Mouse (Mus musculus): ENCODE data around the gene Mmp24. TPM values are rescaled to one million over a fixed set of nuclear protein-coding genes. Genes with fewer than 3 reads are reported as not detected.
A peak's percentile ranks its signal among the peaks of the same experiment; 100 is the strongest.

Mmp24 gene
- total and polyA plus RNA-seq, 2 experiments from 2014 or later = 0.04 to 0.38 TPM

- WGBS = 90% methylated on average over 8 of the region's 8 CpGs
- DNase-seq (ENCODE audit: low spot score) (no peak), ATAC-seq (ENCODE audit: insufficient read depth, low read depth) (no peak)
- no peak overlapping the region for H3K4me3 ChIP-seq (ENCODE audit: low read depth, low read length)
- H3K36me3 ChIP-seq (replicated peaks; ENCODE audit: control insufficient read depth, insufficient read depth, low read length) = peaks cover 42% of the 10 kb centered on the region
- TF ChIP-seq CTCF (IDR thresholded peaks at IDR 0.05; ENCODE audit: low read depth) (no peak), EP300 (IDR thresholded peaks at IDR 0.05; ENCODE audit: low read depth) (no peak)
- no peak overlapping the region for H3K27ac ChIP-seq (ENCODE audit: low read depth)
- H3K4me2 ChIP-seq (ENCODE audit: low read depth, low read length) = no peak overlapping the region
- peaks cover 17% of the 10 kb centered on the region for H3K4me1 ChIP-seq (ENCODE audit: control insufficient read depth, insufficient read depth)
- no peaks in the 10 kb centered on the region for H3K9me3 ChIP-seq (replicated peaks; ENCODE audit: control insufficient read depth, low read length)
- no peaks in the 10 kb centered on the region for H3K27me3 ChIP-seq (ENCODE audit: control insufficient read depth, insufficient read depth, low read length)
- H3K9ac ChIP-seq (replicated peaks; ENCODE audit: low read depth, low read length) = no peak overlapping the region
These were observed 48.6 kb downstream of the Mmp24 start for GRCm38 (mm10) chr2:155823722-155824121.

- H3K4me3 ChIP-seq (ENCODE audit: low read depth, low read length) = peak overlapping the region; percentile 75
- no peaks in the 10 kb centered on the region for H3K27me3 ChIP-seq (ENCODE audit: control insufficient read depth, insufficient read depth, low read length)
- peak overlapping the region; percentile 70 for H3K9ac ChIP-seq (replicated peaks; ENCODE audit: low read depth, low read length)
- H3K27ac ChIP-seq (ENCODE audit: low read depth) = peak overlapping the region; percentile 85
- H3K4me2 ChIP-seq (ENCODE audit: low read depth, low read length) = peak overlapping the region; percentile 91
- DNase-seq (ENCODE audit: low spot score) (no peak), ATAC-seq (ENCODE audit: insufficient read depth, low read depth) (peak; percentile 17)
- peaks cover 29% of the 10 kb centered on the region for H3K36me3 ChIP-seq (replicated peaks; ENCODE audit: control insufficient read depth, insufficient read depth, low read length)
- H3K9me3 ChIP-seq (replicated peaks; ENCODE audit: control insufficient read depth, low read length) = no peaks in the 10 kb centered on the region
- H3K4me1 ChIP-seq (ENCODE audit: control insufficient read depth, insufficient read depth) = peaks cover 12% of the 10 kb centered on the region; the same call in 1 of the 2 replicates
- no peak for TF ChIP-seq CTCF (IDR thresholded peaks at IDR 0.05; ENCODE audit: low read depth)
- no peak for TF ChIP-seq EP300 (IDR thresholded peaks at IDR 0.05; ENCODE audit: low read depth)
- 1% methylated on average over 50 of the region's 52 CpGs for WGBS
These were observed 50.9 kb downstream of the Mmp24 start for GRCm38 (mm10) chr2:155825904-155826629.

- peak within 1 kb of the TSS; percentile 85 for H3K27ac ChIP-seq (ENCODE audit: low read depth)
- H3K4me3 ChIP-seq (ENCODE audit: low read depth, low read length) = peak within 1 kb of the TSS; percentile 75
- no peaks in the 10 kb centered on the region for H3K9me3 ChIP-seq (replicated peaks; ENCODE audit: control insufficient read depth, low read length)
- peak within 1 kb of the TSS; percentile 91 for H3K4me2 ChIP-seq (ENCODE audit: low read depth, low read length)
- peak; percentile 96 for ATAC-seq (ENCODE audit: insufficient read depth, low read depth)
- WGBS = 3% methylated on average over 27 of the region's 27 CpGs
- DNase-seq (ENCODE audit: low spot score) = peak; percentile 97
- H3K4me1 ChIP-seq (ENCODE audit: control insufficient read depth, insufficient read depth) = peaks cover 12% of the 10 kb centered on the region; the same call in 1 of the 2 replicates
- H3K9ac ChIP-seq (replicated peaks; ENCODE audit: low read depth, low read length) = peak within 1 kb of the TSS; percentile 70
- no peaks in the 10 kb centered on the region for H3K27me3 ChIP-seq (ENCODE audit: control insufficient read depth, insufficient read depth, low read length)
- H3K36me3 ChIP-seq (replicated peaks; ENCODE audit: control insufficient read depth, insufficient read depth, low read length) = peaks cover 23% of the 10 kb centered on the region
- TF ChIP-seq CTCF (IDR thresholded peaks at IDR 0.05; ENCODE audit: low read depth) (0 out of 2 replicates have a peak, but pooled peaks have one; percentile 7), EP300 (IDR thresholded peaks at IDR 0.05; ENCODE audit: low read depth) (no peak)
These were observed 51.7 kb downstream of the Mmp24 start, which contains the start of gene Eif6 for GRCm38 (mm10) chr2:155826630-155827424. Eif6 (minus strand) TSS chr2:155826925.

- DNase-seq (ENCODE audit: low spot score) = no peak
- Histone ChIP-seq H3K27me3 (ENCODE audit: control insufficient read depth, insufficient read depth, low read length) (no peaks in the 10 kb centered on the region), H3K4me3 (ENCODE audit: low read depth, low read length) (no peak overlapping the region), H3K9me3 (replicated peaks; ENCODE audit: control insufficient read depth, low read length) (no peaks in the 10 kb centered on the region), H3K36me3 (replicated peaks; ENCODE audit: control insufficient read depth, insufficient read depth, low read length) (no peaks in the 10 kb centered on the region), H3K4me2 (ENCODE audit: low read depth, low read length) (no peak overlapping the region), H3K4me1 (ENCODE audit: control insufficient read depth, insufficient read depth) (peaks cover 9% of the 10 kb centered on the region; the same call in 1 of the 2 replicates), H3K9ac (replicated peaks; ENCODE audit: low read depth, low read length) (no peak overlapping the region), H3K27ac (ENCODE audit: low read depth) (no peak overlapping the region)
- no peak for ATAC-seq (ENCODE audit: insufficient read depth, low read depth)
- TF ChIP-seq CTCF (IDR thresholded peaks at IDR 0.05; ENCODE audit: low read depth) = no peak
- no peak for TF ChIP-seq EP300 (IDR thresholded peaks at IDR 0.05; ENCODE audit: low read depth)
- 88% methylated on average over 8 of the region's 8 CpGs for WGBS
These were observed 55.7 kb downstream of the Mmp24 start for GRCm38 (mm10) chr2:155830841-155831240.

- no peak for ATAC-seq (ENCODE audit: insufficient read depth, low read depth)
- no peak overlapping the region for H3K4me2 ChIP-seq (ENCODE audit: low read depth, low read length)
- TF ChIP-seq EP300 (IDR thresholded peaks at IDR 0.05; ENCODE audit: low read depth) (no peak), CTCF (IDR thresholded peaks at IDR 0.05; ENCODE audit: low read depth) (peak; percentile 20)
- DNase-seq (ENCODE audit: low spot score) = no peak
- H3K36me3 ChIP-seq (replicated peaks; ENCODE audit: control insufficient read depth, insufficient read depth, low read length) = no peaks in the 10 kb centered on the region
- no peak overlapping the region for H3K9ac ChIP-seq (replicated peaks; ENCODE audit: low read depth, low read length)
- 51% methylated on average over 9 of the region's 9 CpGs for WGBS
- H3K27ac ChIP-seq (ENCODE audit: low read depth) = no peak overlapping the region
- H3K27me3 ChIP-seq (ENCODE audit: control insufficient read depth, insufficient read depth, low read length) = no peaks in the 10 kb centered on the region
- no peaks in the 10 kb centered on the region for H3K9me3 ChIP-seq (replicated peaks; ENCODE audit: control insufficient read depth, low read length)
- no peak overlapping the region for H3K4me3 ChIP-seq (ENCODE audit: low read depth, low read length)
- H3K4me1 ChIP-seq (ENCODE audit: control insufficient read depth, insufficient read depth) = peaks cover 9% of the 10 kb centered on the region; the same call in 1 of the 2 replicates
These were observed 56.2 kb downstream of the Mmp24 start for GRCm38 (mm10) chr2:155831302-155831701.

All from heart, postnatal 0 days (tissue).